Mouse (Mus musculus) hindbrain, embryonic 11.5 days (tissue): ENCODE results near the gene Fhad1. TPM values are rescaled to one million over a fixed set of nuclear protein-coding genes. Genes with fewer than 3 reads are reported as not detected.

ENCODE experiments used
- ATAC-seq: fragments of 200-750 bp; cut with Nextera tagmentation; 2 replicates; pipeline ENCODE4 v1.8.0; 2017; ENCODE audit warnings: mild to moderate bottlenecking, moderate TSS enrichment, moderate library complexity; ENCODE audit not compliant: low FRiP score
- DNase-seq: peaks from one replicate; pipeline ENCODE4 v3.0.0-alpha.2; 2015; ENCODE audit warnings: low spot score
- H3K27ac ChIP-seq: fragments of 300-500 bp; sonication (generic); 2 replicates; pipeline ENCODE4 v1.5.1; 2014; ENCODE audit warnings: mild to moderate bottlenecking, low read depth, low read length
- H3K27me3 ChIP-seq: fragments of 300-500 bp; sonication (generic); 2 replicates; pipeline ENCODE4 v1.6.1; 2014; ENCODE audit warnings: mild to moderate bottlenecking, low read length, moderate library complexity, mixed read lengths; ENCODE audit not compliant: control insufficient read depth, insufficient read depth
- H3K36me3 ChIP-seq: fragments of 300-500 bp; sonication (generic); 2 replicates; pipeline ENCODE4 v1.6.1; 2014; ENCODE audit warnings: mild to moderate bottlenecking, low read length, moderate library complexity, mixed read lengths; ENCODE audit not compliant: control insufficient read depth, insufficient read depth
- H3K4me1 ChIP-seq: fragments of 300-500 bp; sonication (generic); replicated peaks from 2 replicates; pipeline ENCODE4 v1.6.1; 2014; ENCODE audit warnings: low read length, mixed read lengths; ENCODE audit not compliant: control insufficient read depth, insufficient read depth
- H3K4me2 ChIP-seq: fragments of 300-500 bp; sonication (generic); replicated peaks from 2 replicates; pipeline ENCODE4 v1.6.1; 2014; ENCODE audit warnings: mild to moderate bottlenecking, low read depth, low read length
- H3K4me3 ChIP-seq: fragments of 300-500 bp; sonication (generic); 2 replicates; pipeline ENCODE4 v1.5.1; 2014; ENCODE audit warnings: low read depth, low read length
- H3K9ac ChIP-seq: fragments of 300-500 bp; sonication (generic); 2 replicates; pipeline ENCODE4 v1.6.1; 2014; ENCODE audit warnings: low read depth, low read length
- H3K9me3 ChIP-seq: fragments of 300-500 bp; sonication (generic); 2 replicates; pipeline ENCODE4 v1.6.1; 2016; ENCODE audit warnings: low read length; ENCODE audit not compliant: control insufficient read depth
- WGBS: fragments of 180-500 bp; shearing (Covaris S2); extraction: QIAGEN DNeasy Blood & Tissue Kit; methylation state at CpG from one replicate; pipeline ENCODE4 v1.1.7; 2014; 5-methylcytosine and 5-hydroxymethylcytosine counted together
- polyA plus RNA-seq: library from polyadenylated mRNA; unstranded; fragments of >200 nt; fragmentation: Nextera tagmentation; extraction: Ambion mirVana; gene quantifications from 2 replicates; pipeline ENCODE4 v1.2.1, GENCODE M21; 2014

Gene Fhad1
- polyA plus RNA-seq, 1 experiment from 2014 or later, result 3.5 TPM

DNA sequence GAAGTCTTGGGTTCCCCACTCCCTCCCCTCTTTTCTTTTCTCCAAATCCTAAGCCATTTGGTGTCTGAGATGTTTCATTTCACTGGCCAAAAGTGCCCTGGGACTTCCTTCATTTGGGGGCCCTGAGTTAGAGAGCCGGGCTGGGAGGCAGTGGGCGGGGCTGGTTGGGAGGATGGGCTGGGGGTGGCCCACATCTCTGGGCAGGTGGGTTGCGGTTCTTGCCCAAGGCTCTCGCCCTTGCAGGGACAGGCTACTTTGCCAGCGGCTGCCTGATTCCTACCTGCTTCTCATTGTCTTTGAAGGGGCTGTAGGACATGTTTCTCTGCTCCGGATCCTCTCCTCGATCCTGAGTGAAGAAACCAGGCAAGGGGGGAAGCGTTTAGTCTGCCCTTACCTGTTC lies 116.0 kb downstream of the Fhad1 start:
- ATAC-seq (no peak), DNase-seq (no peak)
- no peak overlapping the region for H3K4me2 ChIP-seq
- no peak overlapping the region for H3K9ac ChIP-seq
- no peaks in the 10 kb centered on the region for H3K36me3 ChIP-seq
- peak overlapping the region; percentile 91 for H3K27ac ChIP-seq
- H3K9me3 ChIP-seq, result no peaks in the 10 kb centered on the region
- H3K27me3 ChIP-seq, result no peaks in the 10 kb centered on the region
- 83% methylated on average over 8 of the region's 8 CpGs for WGBS
- H3K4me3 ChIP-seq, result no peak overlapping the region
- peaks cover 23% of the 10 kb centered on the region for H3K4me1 ChIP-seq

DNA sequence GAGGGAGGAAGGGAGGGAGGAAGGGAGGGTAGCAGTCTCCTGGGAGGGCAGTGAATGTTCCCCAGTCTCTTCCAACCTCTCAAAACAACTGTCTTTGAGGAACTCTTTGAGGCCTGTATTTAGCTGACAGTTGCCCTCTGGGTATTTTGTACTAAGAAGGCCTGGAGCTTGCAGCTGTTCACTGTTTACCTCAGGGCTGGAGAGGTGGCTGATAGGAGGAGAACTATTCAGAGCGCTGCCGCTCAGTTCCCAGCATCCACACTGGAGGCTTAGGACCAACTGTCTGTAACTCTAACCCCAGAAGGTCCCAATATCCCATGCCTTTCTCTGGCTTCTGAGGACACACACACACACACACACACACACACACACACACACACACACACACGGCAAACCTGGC lies 117.0 kb downstream of the Fhad1 start:
- H3K9ac ChIP-seq, result no peak overlapping the region
- no peaks in the 10 kb centered on the region for H3K27me3 ChIP-seq
- no peaks in the 10 kb centered on the region for H3K36me3 ChIP-seq
- H3K4me1 ChIP-seq, result peaks cover 20% of the 10 kb centered on the region
- H3K27ac ChIP-seq, result no peak overlapping the region
- DNase-seq, result no peak
- no peak for ATAC-seq
- H3K4me3 ChIP-seq, result no peak overlapping the region
- 47% methylated on average over 2 of the region's 3 CpGs for WGBS
- H3K9me3 ChIP-seq, result no peaks in the 10 kb centered on the region
- no peak overlapping the region for H3K4me2 ChIP-seq

DNA sequence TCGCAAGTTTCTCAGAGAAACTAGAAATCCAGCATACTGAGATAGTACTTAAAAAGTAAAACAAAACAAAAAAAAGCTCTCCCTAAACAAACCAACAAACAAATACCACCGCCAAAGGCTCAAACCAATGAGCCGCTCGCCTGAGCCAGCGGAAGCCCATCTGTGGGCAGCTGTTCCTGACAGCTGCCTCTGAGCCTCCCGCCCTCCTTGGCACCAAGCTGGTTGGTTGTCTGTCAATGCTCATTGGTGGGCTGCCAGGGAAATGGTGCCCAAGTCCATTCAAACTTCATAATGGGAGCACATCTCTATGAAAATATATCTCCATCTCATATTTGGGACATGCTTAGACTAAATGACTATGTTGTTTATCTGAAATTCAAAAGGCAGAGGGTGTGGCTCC lies 117.7 kb downstream of the Fhad1 start:
- Histone ChIP-seq H3K9me3 (no peaks in the 10 kb centered on the region), H3K36me3 (no peaks in the 10 kb centered on the region), H3K4me3 (no peak overlapping the region), H3K4me1 (peaks cover 17% of the 10 kb centered on the region), H3K27ac (no peak overlapping the region), H3K9ac (no peak overlapping the region), H3K27me3 (no peaks in the 10 kb centered on the region), H3K4me2 (no peak overlapping the region)
- DNase-seq (no peak), ATAC-seq (no peak)
- 76% methylated on average over 6 of the region's 6 CpGs for whole genome bisulfite sequencing

DNA sequence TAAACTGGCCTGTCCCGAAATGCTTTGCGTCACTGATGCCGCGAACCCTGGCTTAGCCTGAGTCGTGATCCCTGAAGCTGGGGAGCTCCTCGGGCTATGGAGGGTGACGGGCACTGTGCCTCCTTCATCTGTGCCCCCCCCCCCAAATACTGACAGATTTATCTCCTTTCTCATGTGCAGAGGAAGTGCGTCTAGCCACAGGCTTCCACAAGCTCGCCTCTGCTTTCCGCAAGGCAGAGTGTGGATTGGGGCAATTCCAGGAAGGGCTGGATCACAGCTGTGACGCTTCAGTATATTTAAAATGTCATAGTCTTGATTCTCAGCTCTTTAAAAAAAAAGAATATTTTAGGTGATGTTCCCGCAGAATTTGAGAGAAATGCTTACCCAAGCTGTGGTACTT lies 119.1 kb downstream of the Fhad1 start:
- ATAC-seq (no peak), DNase-seq (no peak)
- H3K36me3 ChIP-seq, result no peaks in the 10 kb centered on the region
- no peak overlapping the region for H3K4me3 ChIP-seq
- no peak overlapping the region for H3K9ac ChIP-seq
- no peaks in the 10 kb centered on the region for H3K9me3 ChIP-seq
- H3K27me3 ChIP-seq, result no peaks in the 10 kb centered on the region
- H3K4me2 ChIP-seq, result no peak overlapping the region
- WGBS, result 85% methylated on average over 12 of the region's 12 CpGs
- peaks cover 9% of the 10 kb centered on the region; the same call in 1 of the 2 replicates for H3K4me1 ChIP-seq
- no peak overlapping the region for H3K27ac ChIP-seq

DNA sequence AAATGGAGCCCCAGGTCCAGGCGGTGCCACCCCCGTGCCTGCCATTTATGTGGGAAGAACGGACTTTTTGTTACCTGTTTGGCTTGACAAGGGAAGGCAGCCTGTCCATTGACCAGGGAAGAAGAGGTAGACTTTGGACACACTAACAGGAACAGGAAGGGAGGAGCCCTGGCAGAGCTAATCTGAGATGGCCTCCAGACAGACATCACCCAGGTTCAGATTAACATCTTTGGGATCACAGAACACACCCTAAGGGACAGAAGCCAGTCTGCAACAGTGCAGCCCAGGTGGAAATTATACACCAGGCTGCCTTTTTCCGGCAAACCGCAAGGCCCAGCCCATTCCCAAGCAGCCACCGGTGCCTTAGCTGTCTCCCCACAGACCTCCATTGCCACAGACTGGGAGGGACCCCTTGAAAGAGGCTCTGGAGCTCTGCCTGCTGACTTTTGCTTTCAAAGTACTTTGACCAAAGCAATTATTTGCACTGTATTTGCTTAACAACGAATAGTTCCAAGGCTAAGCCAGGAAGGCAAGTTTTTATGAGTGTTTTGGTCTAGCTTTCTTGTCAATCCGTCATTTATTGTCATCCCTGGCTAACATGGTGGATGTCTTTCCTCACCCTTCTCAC lies 121.6 kb downstream of the Fhad1 start:
- Histone ChIP-seq H3K9me3 (no peaks in the 10 kb centered on the region), H3K36me3 (no peaks in the 10 kb centered on the region), H3K27me3 (no peaks in the 10 kb centered on the region), H3K9ac (no peak overlapping the region), H3K4me1 (no peaks in the 10 kb centered on the region), H3K27ac (no peak overlapping the region), H3K4me2 (no peak overlapping the region), H3K4me3 (no peak overlapping the region)
- no peak for ATAC-seq
- no peak for DNase-seq
- 90% methylated on average over 8 of the region's 8 CpGs for WGBS

DNA sequence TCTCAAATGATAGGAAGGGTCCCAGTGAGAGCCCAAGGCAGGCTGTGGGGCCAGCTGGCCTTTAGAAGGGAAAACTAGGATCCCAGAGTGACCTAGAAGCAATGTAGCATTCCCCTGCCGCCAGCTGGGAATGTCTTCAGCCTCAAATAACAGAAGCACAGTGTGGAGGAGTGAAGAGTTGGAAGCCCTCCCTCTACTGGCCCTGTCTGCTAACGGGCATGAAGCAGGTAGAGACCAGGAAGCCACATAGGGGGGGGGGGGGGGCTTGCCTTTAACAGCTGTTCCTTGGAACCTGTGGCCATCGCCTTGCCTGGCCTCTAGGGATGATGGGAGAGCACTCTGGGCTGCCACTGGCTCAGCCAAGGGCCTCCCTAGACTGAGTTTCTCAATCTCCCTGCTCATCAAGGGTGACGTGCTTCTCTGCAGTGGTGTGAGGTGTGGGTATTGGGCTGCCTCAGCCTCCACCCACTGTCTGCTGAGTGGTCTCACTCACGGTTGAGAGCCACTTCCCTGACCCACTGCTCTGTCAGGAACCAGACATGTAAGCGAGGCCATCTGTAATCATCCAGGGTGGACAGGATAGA lies 128.4 kb downstream of the Fhad1 start:
- H3K36me3 ChIP-seq, result no peaks in the 10 kb centered on the region
- no peak for DNase-seq
- H3K4me2 ChIP-seq, result no peak overlapping the region
- H3K4me1 ChIP-seq, result no peaks in the 10 kb centered on the region
- no peaks in the 10 kb centered on the region for H3K27me3 ChIP-seq
- H3K9ac ChIP-seq, result no peak overlapping the region
- no peak overlapping the region for H3K4me3 ChIP-seq
- H3K9me3 ChIP-seq, result no peaks in the 10 kb centered on the region
- H3K27ac ChIP-seq, result no peak overlapping the region
- ATAC-seq, result no peak
- 58% methylated on average over 6 of the region's 6 CpGs for WGBS

DNA sequence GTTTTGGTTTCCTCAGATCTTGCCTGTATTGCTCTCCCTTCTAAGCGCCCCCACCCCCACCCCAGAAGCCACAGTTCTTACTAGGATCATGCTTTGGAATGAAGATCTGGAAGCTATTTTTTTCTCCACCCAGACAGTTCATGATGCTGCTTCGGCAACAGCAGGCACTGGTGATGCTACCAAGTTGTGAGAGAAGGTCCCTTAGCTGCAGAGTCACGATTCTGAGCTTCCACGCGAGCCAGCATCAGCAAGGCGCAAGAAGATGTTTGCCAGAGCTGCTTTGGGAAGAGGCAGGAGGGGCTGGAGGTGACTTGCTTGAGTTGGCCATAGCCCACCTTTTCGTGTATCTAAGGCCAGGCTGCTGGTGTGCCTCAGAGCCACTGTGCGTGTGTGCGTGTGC lies 129.4 kb downstream of the Fhad1 start:
- no peak overlapping the region for H3K4me3 ChIP-seq
- H3K4me2 ChIP-seq, result no peak overlapping the region
- H3K9ac ChIP-seq, result no peak overlapping the region
- 77% methylated on average over 9 of the region's 9 CpGs for WGBS
- H3K27ac ChIP-seq, result no peak overlapping the region
- DNase-seq, result no peak
- no peak for ATAC-seq
- H3K27me3 ChIP-seq, result no peaks in the 10 kb centered on the region
- H3K4me1 ChIP-seq, result no peaks in the 10 kb centered on the region
- no peaks in the 10 kb centered on the region for H3K36me3 ChIP-seq
- no peaks in the 10 kb centered on the region for H3K9me3 ChIP-seq

DNA sequence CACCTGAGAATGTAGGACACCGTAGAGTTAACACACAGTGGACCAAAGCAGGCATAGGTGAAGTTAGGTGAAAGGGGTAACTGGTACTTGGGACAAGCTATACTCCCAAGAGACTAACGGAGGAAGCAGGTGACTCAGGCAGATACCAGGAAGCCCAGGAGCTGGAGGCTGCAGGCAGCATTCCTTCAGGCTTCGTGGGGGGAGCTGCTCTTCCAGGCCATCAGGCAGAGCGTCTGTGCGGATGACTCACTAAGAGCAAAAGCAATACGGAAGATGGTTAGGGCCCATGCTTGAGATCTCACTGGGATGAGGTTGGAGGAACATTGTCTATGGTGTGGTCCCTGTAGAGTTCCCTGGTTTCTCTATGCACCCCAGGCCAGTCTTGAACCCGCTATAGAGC lies 132.0 kb downstream of the Fhad1 start:
- Histone ChIP-seq H3K4me2 (no peak overlapping the region), H3K27ac (no peak overlapping the region), H3K9ac (no peak overlapping the region), H3K4me3 (no peak overlapping the region), H3K4me1 (no peaks in the 10 kb centered on the region), H3K27me3 (no peaks in the 10 kb centered on the region), H3K9me3 (no peaks in the 10 kb centered on the region), H3K36me3 (no peaks in the 10 kb centered on the region)
- DNase-seq (no peak), ATAC-seq (no peak)
- 87% methylated on average over 7 of the region's 7 CpGs for WGBS

DNA sequence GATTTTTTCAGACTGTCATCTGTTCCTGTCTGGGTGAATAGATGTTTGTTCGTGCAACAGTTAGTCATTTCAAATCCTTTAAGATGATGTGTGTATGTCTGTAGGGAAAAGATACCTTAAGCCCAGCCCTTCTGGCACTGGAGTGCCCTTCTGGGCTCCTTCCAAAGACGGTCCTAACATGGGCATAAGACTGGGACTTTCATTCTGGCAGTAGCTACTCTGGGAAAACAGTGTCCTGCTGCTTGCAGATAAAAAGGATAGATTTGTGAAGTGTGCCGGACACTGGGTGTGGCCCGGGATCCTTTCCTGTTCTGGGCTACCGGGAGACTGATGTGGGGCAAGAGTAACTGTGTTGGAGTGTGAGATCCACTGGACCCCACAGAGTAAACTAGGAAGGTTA lies 132.9 kb downstream of the Fhad1 start:
- Histone ChIP-seq H3K9ac (no peak overlapping the region), H3K4me3 (no peak overlapping the region), H3K4me2 (no peak overlapping the region), H3K4me1 (no peaks in the 10 kb centered on the region), H3K36me3 (no peaks in the 10 kb centered on the region), H3K27me3 (no peaks in the 10 kb centered on the region), H3K9me3 (no peaks in the 10 kb centered on the region), H3K27ac (no peak overlapping the region)
- ATAC-seq, result no peak
- DNase-seq, result no peak
- WGBS, result 80% methylated on average over 5 of the region's 5 CpGs
